Mouse (Mus musculus) forebrain, embryonic 14.5 days (tissue): ENCODE measurements around the gene Ugt1a10. TPM values are rescaled to one million over a fixed set of nuclear protein-coding genes. Genes with fewer than 3 reads are reported as not detected.
"Not testable (repeated sequence)": the region's sequence is repeated elsewhere in the genome, so short reads cannot be mapped to it uniquely, and the experiment has no call there.

Experiments used
- ATAC-seq: fragments of 200-750 bp; cut with Nextera tagmentation; 2 replicates; pipeline ENCODE4 v1.8.0; 2017; ENCODE audit warnings: mild to moderate bottlenecking, moderate library complexity
- DNase-seq: peaks from one replicate; pipeline ENCODE4 v3.0.0-alpha.2; 2015; ENCODE audit warnings: low spot score
- H3K27ac ChIP-seq: fragments of 300-500 bp; sonication (generic); 2 replicates; pipeline ENCODE4 v1.5.1; 2014; ENCODE audit warnings: low read depth, mild to moderate bottlenecking, control low read depth, low read length, moderate library complexity
- H3K27me3 ChIP-seq: fragments of 300-500 bp; sonication (generic); replicated peaks from 2 replicates; pipeline ENCODE4 v1.6.1; 2014; ENCODE audit warnings: low read length, control low read depth, mixed read lengths; ENCODE audit not compliant: control insufficient read depth, insufficient read depth
- H3K36me3 ChIP-seq: fragments of 300-500 bp; sonication (generic); 2 replicates; pipeline ENCODE4 v1.6.1; 2014; ENCODE audit warnings: low read length, control low read depth; ENCODE audit not compliant: control insufficient read depth, insufficient read depth
- H3K4me1 ChIP-seq: fragments of 300-500 bp; sonication (generic); 2 replicates; pipeline ENCODE4 v1.6.1; 2014; ENCODE audit warnings: antibody characterized with exemption, low read length, control low read depth; ENCODE audit not compliant: control insufficient read depth, insufficient read depth
- H3K4me2 ChIP-seq: fragments of 300-500 bp; sonication (generic); 2 replicates; pipeline ENCODE4 v1.6.1; 2014; ENCODE audit warnings: mild to moderate bottlenecking, control low read depth, low read length
- H3K4me3 ChIP-seq: fragments of 300-500 bp; sonication (generic); 2 replicates; pipeline ENCODE4 v1.5.1; 2014; ENCODE audit warnings: low read depth, low read length, control low read depth
- H3K9ac ChIP-seq: fragments of 300-500 bp; sonication (generic); 2 replicates; pipeline ENCODE4 v1.6.1; 2014; ENCODE audit warnings: mild to moderate bottlenecking, low read length, control low read depth, moderate library complexity
- H3K9me3 ChIP-seq: fragments of 300-500 bp; sonication (generic); replicated peaks from 2 replicates; pipeline ENCODE4 v1.6.1; 2016; ENCODE audit warnings: low read length, control low read depth, mixed read lengths; ENCODE audit not compliant: control insufficient read depth
- WGBS: fragments of 180-500 bp; shearing (Covaris S2); extraction: QIAGEN DNeasy Blood & Tissue Kit; methylation state at CpG from one replicate; pipeline ENCODE4 v1.1.7; 2014; 5-methylcytosine and 5-hydroxymethylcytosine counted together
- polyA plus RNA-seq: library from polyadenylated mRNA; unstranded; fragments of >200 nt; fragmentation: Nextera tagmentation; extraction: Ambion mirVana; gene quantifications from 2 replicates; pipeline ENCODE4 v1.2.1, GENCODE M21; 2014

Ugt1a10 gene
- polyA plus RNA-seq, 1 experiment from 2014 or later = not detected

- not testable (repeated sequence) for H3K4me1 ChIP-seq, H3K9me3 ChIP-seq, ATAC-seq, H3K9ac ChIP-seq, H3K4me3 ChIP-seq, DNase-seq, H3K36me3 ChIP-seq, H3K27me3 ChIP-seq, H3K27ac ChIP-seq, H3K4me2 ChIP-seq
- WGBS = 67% methylated on average over 3 of the region's 3 CpGs
These were observed 29.9 kb upstream of the Ugt1a10 start for GRCm38 (mm10) chr1:88025244-88025643.

GRCm38 (mm10) chr1:88043044-88043443, 12.1 kb upstream of the Ugt1a10 start:
- not testable (repeated sequence) for H3K36me3 ChIP-seq, H3K9me3 ChIP-seq, H3K9ac ChIP-seq, H3K27me3 ChIP-seq, H3K4me3 ChIP-seq, DNase-seq, H3K4me1 ChIP-seq, H3K27ac ChIP-seq, ATAC-seq, H3K4me2 ChIP-seq
- 30% methylated on average over 1 of the region's 2 CpGs for WGBS

- H3K9me3 ChIP-seq = not testable (repeated sequence)
These were observed 10.3 kb upstream of the Ugt1a10 start for GRCm38 (mm10) chr1:88044832-88045437.

GRCm38 (mm10) chr1:88047408-88047807, 7.8 kb upstream of the Ugt1a10 start:
- WGBS = 82% methylated on average over 2 of the region's 2 CpGs
- not testable (repeated sequence) for ATAC-seq, H3K9me3 ChIP-seq, H3K27ac ChIP-seq, H3K9ac ChIP-seq, DNase-seq, H3K27me3 ChIP-seq, H3K4me1 ChIP-seq, H3K4me3 ChIP-seq, H3K4me2 ChIP-seq, H3K36me3 ChIP-seq

More at GRCm38 (mm10) chr1:88044832-88045437, 10.3 kb upstream of the Ugt1a10 start:
- WGBS = 79% methylated on average over 3 of the region's 5 CpGs
- not testable (repeated sequence) for H3K4me2 ChIP-seq, H3K27ac ChIP-seq, H3K36me3 ChIP-seq, H3K4me3 ChIP-seq, H3K9ac ChIP-seq, H3K4me1 ChIP-seq, ATAC-seq, DNase-seq, H3K27me3 ChIP-seq

GRCm38 (mm10) chr1:88066472-88067102, 11.4 kb downstream of the Ugt1a10 start:
- H3K4me2 ChIP-seq, H3K4me3 ChIP-seq, H3K9me3 ChIP-seq, ATAC-seq, H3K9ac ChIP-seq, DNase-seq, H3K36me3 ChIP-seq, H3K27me3 ChIP-seq, H3K4me1 ChIP-seq, H3K27ac ChIP-seq: not testable (repeated sequence)
- 25% methylated on average over 1 of the region's 2 CpGs for WGBS

GRCm38 (mm10) chr1:88070495-88070894, 15.3 kb downstream of the Ugt1a10 start, which contains the start of gene Ugt1a9:
Gene Ugt1a9 (plus strand): TSS chr1:88070800.
- Histone ChIP-seq H3K9ac (no peak within 1 kb of the TSS), H3K4me2 (no peak within 1 kb of the TSS), H3K4me3 (no peak within 1 kb of the TSS), H3K27ac (no peak within 1 kb of the TSS), H3K9me3 (no peaks in the 10 kb centered on the region), H3K27me3 (no peaks in the 10 kb centered on the region), H3K36me3 (no peaks in the 10 kb centered on the region), H3K4me1 (no peaks in the 10 kb centered on the region)
- no peak for ATAC-seq
- 87% methylated on average over 2 of the region's 2 CpGs for WGBS
- no peak for DNase-seq

- ATAC-seq = no peak
- Histone ChIP-seq H3K9ac (no peak overlapping the region), H3K4me3 (no peak overlapping the region), H3K4me1 (no peaks in the 10 kb centered on the region), H3K9me3 (no peaks in the 10 kb centered on the region), H3K27me3 (no peaks in the 10 kb centered on the region), H3K27ac (no peak overlapping the region), H3K36me3 (no peaks in the 10 kb centered on the region), H3K4me2 (no peak overlapping the region)
- 80% methylated on average over 4 of the region's 4 CpGs for WGBS
- DNase-seq = no peak
These were observed 15.7 kb downstream of the Ugt1a10 start for GRCm38 (mm10) chr1:88070902-88071301.

- Histone ChIP-seq H3K4me1 (no peaks in the 10 kb centered on the region), H3K27ac (no peak overlapping the region), H3K9ac (no peak overlapping the region), H3K4me3 (no peak overlapping the region), H3K4me2 (no peak overlapping the region), H3K36me3 (no peaks in the 10 kb centered on the region), H3K27me3 (no peaks in the 10 kb centered on the region), H3K9me3 (no peaks in the 10 kb centered on the region)
- 94% methylated on average over 2 of the region's 2 CpGs for WGBS
- ATAC-seq = no peak
- DNase-seq = no peak
These were observed 19.3 kb downstream of the Ugt1a10 start for GRCm38 (mm10) chr1:88074471-88074870.

GRCm38 (mm10) chr1:88077128-88077527, 21.9 kb downstream of the Ugt1a10 start:
- Histone ChIP-seq H3K27me3 (no peaks in the 10 kb centered on the region), H3K9ac (no peak overlapping the region), H3K27ac (no peak overlapping the region), H3K4me1 (no peaks in the 10 kb centered on the region), H3K9me3 (no peaks in the 10 kb centered on the region), H3K36me3 (no peaks in the 10 kb centered on the region), H3K4me3 (no peak overlapping the region), H3K4me2 (no peak overlapping the region)
- ATAC-seq (no peak), DNase-seq (no peak)
- 100% methylated on average over 1 of the region's 1 CpGs for WGBS
